Mouse (Mus musculus): ENCODE measurements around the gene Grin2a. TPM values are rescaled to one million over a fixed set of nuclear protein-coding genes. Genes with fewer than 3 reads are reported as not detected.

Grin2a gene
- polyA plus RNA-seq, 2 experiments = 0.64 to 2.0 TPM

- H3K4me3 ChIP-seq (replicated peaks; ENCODE audit: low read length) = no peak overlapping the region
- H3K9ac ChIP-seq (ENCODE audit: low read depth, low read length, severe bottlenecking) = no peak overlapping the region
- H3K36me3 ChIP-seq (ENCODE audit: control insufficient read depth, insufficient read depth, low read length) = no peaks in the 10 kb centered on the region
- DNase-seq (ENCODE audit: low spot score) (no peak), ATAC-seq (ENCODE audit: low FRiP score, low read depth) (no peak)
- no peak overlapping the region for H3K27ac ChIP-seq (replicated peaks; ENCODE audit: low read depth, low read length)
- 0 out of 2 replicates have a peak, but pooled peaks cover 5% of the 10 kb centered on the region for H3K9me3 ChIP-seq (ENCODE audit: control insufficient read depth, low read length)
- 63% methylated on average over 1 of the region's 1 CpGs for WGBS
- no peaks in the 10 kb centered on the region for H3K27me3 ChIP-seq (ENCODE audit: control insufficient read depth, insufficient read depth, low read length)
- TF ChIP-seq POLR2A (IDR thresholded peaks at IDR 0.05; ENCODE audit: borderline replicate concordance, extremely low read depth, insufficient read depth, insufficient read length) = no peak
- no peaks in the 10 kb centered on the region for H3K4me1 ChIP-seq (ENCODE audit: control insufficient read depth, insufficient read depth, low read length)
- no peak overlapping the region for H3K4me2 ChIP-seq (replicated peaks; ENCODE audit: low read depth, low read length, severe bottlenecking)
Observed at GRCm38 (mm10) chr16:10009743-10010142, 14.4 kb upstream of the Grin2a start.

GRCm38 (mm10) chr16:10005606-10006005 is 10.2 kb upstream of the Grin2a start:
- H3K27me3 ChIP-seq (ENCODE audit: control insufficient read depth, insufficient read depth, low read length) = no peaks in the 10 kb centered on the region
- no peaks in the 10 kb centered on the region for H3K4me1 ChIP-seq (ENCODE audit: control insufficient read depth, insufficient read depth, low read length)
- no peak for TF ChIP-seq POLR2A (IDR thresholded peaks at IDR 0.05; ENCODE audit: borderline replicate concordance, extremely low read depth, insufficient read depth, insufficient read length)
- H3K36me3 ChIP-seq (ENCODE audit: control insufficient read depth, insufficient read depth, low read length) = no peaks in the 10 kb centered on the region
- H3K9ac ChIP-seq (ENCODE audit: low read depth, low read length, severe bottlenecking) = no peak overlapping the region
- H3K27ac ChIP-seq (replicated peaks; ENCODE audit: low read depth, low read length) = no peak overlapping the region
- H3K4me2 ChIP-seq (replicated peaks; ENCODE audit: low read depth, low read length, severe bottlenecking) = no peak overlapping the region
- no peaks in the 10 kb centered on the region for H3K9me3 ChIP-seq (ENCODE audit: control insufficient read depth, low read length)
- no peak for ATAC-seq (ENCODE audit: low FRiP score, low read depth)
- no peak overlapping the region for H3K4me3 ChIP-seq (replicated peaks; ENCODE audit: low read length)
- no peak for DNase-seq (ENCODE audit: low spot score)
- 88% methylated on average over 4 of the region's 5 CpGs for WGBS

GRCm38 (mm10) chr16:10004096-10004495 is 8.7 kb upstream of the Grin2a start:
- 89% methylated on average over 4 of the region's 4 CpGs for WGBS
- no peaks in the 10 kb centered on the region for H3K9me3 ChIP-seq (ENCODE audit: control insufficient read depth, low read length)
- no peak for TF ChIP-seq POLR2A (IDR thresholded peaks at IDR 0.05; ENCODE audit: borderline replicate concordance, extremely low read depth, insufficient read depth, insufficient read length)
- H3K4me1 ChIP-seq (ENCODE audit: control insufficient read depth, insufficient read depth, low read length) = no peaks in the 10 kb centered on the region
- DNase-seq (ENCODE audit: low spot score) (no peak), ATAC-seq (ENCODE audit: low FRiP score, low read depth) (no peak)
- H3K27me3 ChIP-seq (ENCODE audit: control insufficient read depth, insufficient read depth, low read length) = no peaks in the 10 kb centered on the region
- no peak overlapping the region for H3K9ac ChIP-seq (ENCODE audit: low read depth, low read length, severe bottlenecking)
- H3K4me2 ChIP-seq (replicated peaks; ENCODE audit: low read depth, low read length, severe bottlenecking) = no peak overlapping the region
- no peak overlapping the region for H3K27ac ChIP-seq (replicated peaks; ENCODE audit: low read depth, low read length)
- no peak overlapping the region for H3K4me3 ChIP-seq (replicated peaks; ENCODE audit: low read length)
- no peaks in the 10 kb centered on the region for H3K36me3 ChIP-seq (ENCODE audit: control insufficient read depth, insufficient read depth, low read length)

GRCm38 (mm10) chr16:10003001-10003400 is 7.6 kb upstream of the Grin2a start:
- H3K4me1 ChIP-seq (ENCODE audit: control insufficient read depth, insufficient read depth, low read length) = no peaks in the 10 kb centered on the region
- no peak overlapping the region for H3K9ac ChIP-seq (ENCODE audit: low read depth, low read length, severe bottlenecking)

GRCm38 (mm10) chr16:10001601-10002000 is 6.2 kb upstream of the Grin2a start:
- Histone ChIP-seq H3K36me3 (ENCODE audit: control insufficient read depth, insufficient read depth, low read length) (no peaks in the 10 kb centered on the region), H3K4me2 (replicated peaks; ENCODE audit: low read depth, low read length, severe bottlenecking) (no peak overlapping the region), H3K4me3 (replicated peaks; ENCODE audit: low read length) (no peak overlapping the region), H3K9me3 (ENCODE audit: control insufficient read depth, low read length) (no peaks in the 10 kb centered on the region), H3K27me3 (ENCODE audit: control insufficient read depth, insufficient read depth, low read length) (0 out of 2 replicates have a peak, but pooled peaks cover 5% of the 10 kb centered on the region), H3K9ac (ENCODE audit: low read depth, low read length, severe bottlenecking) (no peak overlapping the region), H3K4me1 (ENCODE audit: control insufficient read depth, insufficient read depth, low read length) (no peaks in the 10 kb centered on the region), H3K27ac (replicated peaks; ENCODE audit: low read depth, low read length) (no peak overlapping the region)
- WGBS = 48% methylated on average over 1 of the region's 1 CpGs
- ATAC-seq (ENCODE audit: low FRiP score, low read depth) (no peak), DNase-seq (ENCODE audit: low spot score) (no peak)
- TF ChIP-seq POLR2A (IDR thresholded peaks at IDR 0.05; ENCODE audit: borderline replicate concordance, extremely low read depth, insufficient read depth, insufficient read length) = no peak

More at GRCm38 (mm10) chr16:10003001-10003400, 7.6 kb upstream of the Grin2a start:
- H3K9me3 ChIP-seq (ENCODE audit: control insufficient read depth, low read length) = no peaks in the 10 kb centered on the region
- H3K4me3 ChIP-seq (replicated peaks; ENCODE audit: low read length) = no peak overlapping the region
- 38% methylated on average over 1 of the region's 1 CpGs for WGBS
- H3K27ac ChIP-seq (replicated peaks; ENCODE audit: low read depth, low read length) = no peak overlapping the region
- TF ChIP-seq POLR2A (IDR thresholded peaks at IDR 0.05; ENCODE audit: borderline replicate concordance, extremely low read depth, insufficient read depth, insufficient read length) = no peak
- no peak overlapping the region for H3K4me2 ChIP-seq (replicated peaks; ENCODE audit: low read depth, low read length, severe bottlenecking)
- H3K36me3 ChIP-seq (ENCODE audit: control insufficient read depth, insufficient read depth, low read length) = no peaks in the 10 kb centered on the region
- no peaks in the 10 kb centered on the region for H3K27me3 ChIP-seq (ENCODE audit: control insufficient read depth, insufficient read depth, low read length)
- DNase-seq (ENCODE audit: low spot score) (no peak), ATAC-seq (ENCODE audit: low FRiP score, low read depth) (no peak)

- DNase-seq (ENCODE audit: low spot score) (no peak), ATAC-seq (ENCODE audit: low FRiP score, low read depth) (no peak)
- H3K27me3 ChIP-seq (ENCODE audit: control insufficient read depth, insufficient read depth, low read length) = peaks cover 20% of the 10 kb centered on the region
- no peak overlapping the region for H3K27ac ChIP-seq (replicated peaks; ENCODE audit: low read depth, low read length)
- H3K36me3 ChIP-seq (ENCODE audit: control insufficient read depth, insufficient read depth, low read length) = no peaks in the 10 kb centered on the region
- WGBS = 74% methylated on average over 5 of the region's 5 CpGs
- no peaks in the 10 kb centered on the region for H3K4me1 ChIP-seq (ENCODE audit: control insufficient read depth, insufficient read depth, low read length)
- no peaks in the 10 kb centered on the region for H3K9me3 ChIP-seq (ENCODE audit: control insufficient read depth, low read length)
- H3K4me2 ChIP-seq (replicated peaks; ENCODE audit: low read depth, low read length, severe bottlenecking) = no peak overlapping the region
- TF ChIP-seq POLR2A (IDR thresholded peaks at IDR 0.05; ENCODE audit: borderline replicate concordance, extremely low read depth, insufficient read depth, insufficient read length) = no peak
- H3K4me3 ChIP-seq (replicated peaks; ENCODE audit: low read length) = no peak overlapping the region
- H3K9ac ChIP-seq (ENCODE audit: low read depth, low read length, severe bottlenecking) = no peak overlapping the region
Observed at GRCm38 (mm10) chr16:9999926-10000325, 4.6 kb upstream of the Grin2a start.

Data from limb, embryonic 14.5 days (tissue).